Mouse (Mus musculus) stomach, embryonic 14.5 days (tissue): Measurements from ENCODE around the gene Shisa3. TPM values are rescaled to one million over a fixed set of nuclear protein-coding genes. Genes with fewer than 3 reads are reported as not detected.

Experiments
- ATAC-seq: fragments of 200-750 bp; cut with Nextera tagmentation; 2 replicates; pipeline ENCODE4 v1.8.0; 2017; ENCODE audit warnings: low read depth, moderate TSS enrichment; ENCODE audit not compliant: insufficient number of reproducible peaks, insufficient read depth, low FRiP score
- H3K27ac ChIP-seq: fragments of 300-500 bp; sonication (generic); 2 replicates; pipeline ENCODE4 v1.5.1; 2014; ENCODE audit warnings: mild to moderate bottlenecking, low read length, moderate library complexity, mixed read lengths
- H3K27me3 ChIP-seq: fragments of 300-500 bp; sonication (generic); 2 replicates; pipeline ENCODE4 v1.6.1; 2014; ENCODE audit warnings: low read length, control low read depth, mixed read lengths; ENCODE audit not compliant: control insufficient read depth, insufficient read depth
- H3K36me3 ChIP-seq: fragments of 300-500 bp; sonication (generic); 2 replicates; pipeline ENCODE4 v1.6.1; 2014; ENCODE audit warnings: mild to moderate bottlenecking, control low read depth, low read length, moderate library complexity, mixed read lengths; ENCODE audit not compliant: control insufficient read depth, insufficient read depth
- H3K4me1 ChIP-seq: fragments of 300-500 bp; sonication (generic); 2 replicates; pipeline ENCODE4 v1.6.1; 2014; ENCODE audit warnings: low read length, control low read depth, mixed read lengths; ENCODE audit not compliant: control insufficient read depth, insufficient read depth
- H3K4me2 ChIP-seq: fragments of 300-500 bp; sonication (generic); replicated peaks from 2 replicates; pipeline ENCODE4 v1.6.1; 2014; ENCODE audit warnings: low read depth, low read length, control low read depth
- H3K4me3 ChIP-seq: fragments of 300-500 bp; sonication (generic); 2 replicates; pipeline ENCODE4 v1.5.1; 2014; ENCODE audit warnings: low read depth, low read length, control low read depth
- H3K9ac ChIP-seq: fragments of 300-500 bp; sonication (generic); replicated peaks from 2 replicates; pipeline ENCODE4 v1.6.1; 2014; ENCODE audit warnings: low read depth, mild to moderate bottlenecking, control low read depth, low read length, moderate library complexity, mixed read lengths
- H3K9me3 ChIP-seq: fragments of 300-500 bp; sonication (generic); 2 replicates; pipeline ENCODE4 v1.6.1; 2016; ENCODE audit warnings: low read depth, low read length, control low read depth; ENCODE audit not compliant: control insufficient read depth
- WGBS: fragments of 180-500 bp; shearing (Covaris S2); extraction: QIAGEN DNeasy Blood & Tissue Kit; methylation state at CpG from one replicate; pipeline ENCODE4 v1.1.7; 2014; 5-methylcytosine and 5-hydroxymethylcytosine counted together
- polyA plus RNA-seq: library from polyadenylated mRNA; unstranded; fragments of >200 nt; fragmentation: Nextera tagmentation; extraction: Ambion mirVana; gene quantifications from 2 replicates; pipeline ENCODE4 v1.2.1, GENCODE M21; 2014

Shisa3 gene
- polyA plus RNA-seq, 1 experiment from 2014 or later = 28.7 TPM

GRCm38 (mm10) chr5:67629440-67629839 lies 21.8 kb downstream of the Shisa3 start:
- no peak overlapping the region for H3K4me2 ChIP-seq
- H3K27me3 ChIP-seq = no peaks in the 10 kb centered on the region
- H3K36me3 ChIP-seq = no peaks in the 10 kb centered on the region
- no peaks in the 10 kb centered on the region for H3K9me3 ChIP-seq
- H3K4me3 ChIP-seq = no peak overlapping the region
- H3K4me1 ChIP-seq = no peaks in the 10 kb centered on the region
- H3K9ac ChIP-seq = no peak overlapping the region
- H3K27ac ChIP-seq = no peak overlapping the region
- ATAC-seq = no peak
- WGBS = 56% methylated on average over 7 of the region's 7 CpGs

GRCm38 (mm10) chr5:67629861-67630260 lies 22.2 kb downstream of the Shisa3 start:
- H3K27me3 ChIP-seq = no peaks in the 10 kb centered on the region
- no peak overlapping the region for H3K4me3 ChIP-seq
- H3K9me3 ChIP-seq = no peaks in the 10 kb centered on the region
- no peak for ATAC-seq
- H3K36me3 ChIP-seq = no peaks in the 10 kb centered on the region
- WGBS = 77% methylated on average over 6 of the region's 6 CpGs
- no peak overlapping the region for H3K27ac ChIP-seq
- no peaks in the 10 kb centered on the region for H3K4me1 ChIP-seq
- no peak overlapping the region for H3K9ac ChIP-seq
- H3K4me2 ChIP-seq = no peak overlapping the region

- Histone ChIP-seq H3K9me3 (no peaks in the 10 kb centered on the region), H3K27me3 (no peaks in the 10 kb centered on the region), H3K36me3 (no peaks in the 10 kb centered on the region), H3K4me2 (no peak overlapping the region), H3K4me1 (no peaks in the 10 kb centered on the region), H3K27ac (no peak overlapping the region), H3K4me3 (no peak overlapping the region), H3K9ac (no peak overlapping the region)
- ATAC-seq = no peak
- 86% methylated on average over 12 of the region's 12 CpGs for WGBS
Observed at GRCm38 (mm10) chr5:67631261-67631660, 23.6 kb downstream of the Shisa3 start.

- peak overlapping the region; percentile 5; the same call in 1 of the 2 replicates for H3K4me2 ChIP-seq
- no peaks in the 10 kb centered on the region for H3K9me3 ChIP-seq
- H3K27ac ChIP-seq = no peak overlapping the region
- 31% methylated on average over 7 of the region's 7 CpGs for WGBS
- H3K36me3 ChIP-seq = no peaks in the 10 kb centered on the region
- ATAC-seq = no peak
- H3K9ac ChIP-seq = no peak overlapping the region
- H3K4me1 ChIP-seq = no peaks in the 10 kb centered on the region
- H3K4me3 ChIP-seq = no peak overlapping the region
- no peaks in the 10 kb centered on the region for H3K27me3 ChIP-seq
Observed at GRCm38 (mm10) chr5:67633138-67633782, 25.6 kb downstream of the Shisa3 start.

- no peak overlapping the region for H3K9ac ChIP-seq
Observed at GRCm38 (mm10) chr5:67633831-67634268, 26.2 kb downstream of the Shisa3 start.

GRCm38 (mm10) chr5:67634339-67634738 lies 26.7 kb downstream of the Shisa3 start:
- no peak for ATAC-seq
- Histone ChIP-seq H3K4me3 (no peak overlapping the region), H3K4me1 (no peaks in the 10 kb centered on the region), H3K27me3 (no peaks in the 10 kb centered on the region), H3K9me3 (no peaks in the 10 kb centered on the region), H3K4me2 (no peak overlapping the region), H3K27ac (no peak overlapping the region), H3K9ac (no peak overlapping the region), H3K36me3 (no peaks in the 10 kb centered on the region)
- WGBS = 59% methylated on average over 3 of the region's 3 CpGs

More at GRCm38 (mm10) chr5:67633831-67634268, 26.2 kb downstream of the Shisa3 start:
- 23% methylated on average over 10 of the region's 10 CpGs for WGBS
- Histone ChIP-seq H3K4me3 (no peak overlapping the region), H3K36me3 (no peaks in the 10 kb centered on the region), H3K9me3 (no peaks in the 10 kb centered on the region), H3K4me2 (peak overlapping the region; percentile 5; the same call in 1 of the 2 replicates), H3K27ac (no peak overlapping the region), H3K27me3 (no peaks in the 10 kb centered on the region), H3K4me1 (no peaks in the 10 kb centered on the region)
- ATAC-seq = no peak

- H3K4me2 ChIP-seq = no peak overlapping the region
- no peak for ATAC-seq
- H3K4me3 ChIP-seq = no peak overlapping the region
- no peak overlapping the region for H3K9ac ChIP-seq
- H3K4me1 ChIP-seq = no peaks in the 10 kb centered on the region
- 69% methylated on average over 8 of the region's 8 CpGs for WGBS
- no peak overlapping the region for H3K27ac ChIP-seq
- H3K36me3 ChIP-seq = no peaks in the 10 kb centered on the region
- no peaks in the 10 kb centered on the region for H3K27me3 ChIP-seq
- no peaks in the 10 kb centered on the region for H3K9me3 ChIP-seq
Observed at GRCm38 (mm10) chr5:67640596-67641312, 33.1 kb downstream of the Shisa3 start.

GRCm38 (mm10) chr5:67641406-67642120 lies 33.9 kb downstream of the Shisa3 start:
- H3K36me3 ChIP-seq = no peaks in the 10 kb centered on the region
- 0 out of 2 replicates have a peak, but pooled peaks cover 3% of the 10 kb centered on the region for H3K4me1 ChIP-seq
- H3K27me3 ChIP-seq = no peaks in the 10 kb centered on the region
- no peak overlapping the region for H3K9ac ChIP-seq
- no peak overlapping the region for H3K4me2 ChIP-seq
- H3K27ac ChIP-seq = no peak overlapping the region
- H3K9me3 ChIP-seq = no peaks in the 10 kb centered on the region
- ATAC-seq = no peak
- H3K4me3 ChIP-seq = no peak overlapping the region
- 63% methylated on average over 8 of the region's 8 CpGs for WGBS
